Mouse (Mus musculus) spleen, postnatal 10 days (tissue): ENCODE results near the gene Cars.

ENCODE experiments used
- DNase-seq, 2 experiments: peaks; one replicate each; pipeline ENCODE4 v3.0.0; 2021 to 2022; ENCODE audit warnings: low spot score in 2 of 2

The Cars gene

GRCm38 (mm10) chr7:143587586-143587985 is 12.3 kb downstream of the Cars start:
- DNase-seq: no peak

- peak; percentile 54 to 88 for DNase-seq
Observed at GRCm38 (mm10) chr7:143583956-143584355, 15.9 kb downstream of the Cars start.

DNA sequence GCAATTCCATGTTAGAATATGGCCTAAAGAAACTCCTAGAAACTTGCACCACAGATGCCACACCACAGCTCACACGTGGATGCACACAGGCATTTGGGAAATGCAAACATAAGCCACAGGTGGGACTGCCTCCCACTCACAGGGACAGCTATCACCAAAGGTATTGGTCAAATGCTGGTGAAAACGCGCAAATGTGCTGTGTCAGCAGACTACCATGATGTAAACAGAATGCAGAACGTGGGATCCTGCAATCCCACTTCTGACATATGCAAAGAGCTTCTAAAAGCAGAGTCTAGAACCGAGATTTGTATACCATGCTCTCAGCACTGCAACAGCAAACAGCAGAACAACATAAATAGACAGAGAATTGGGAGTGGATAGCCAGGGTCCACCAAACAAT is 16.9 kb downstream of the Cars start:
- DNase-seq: no peak

DNA sequence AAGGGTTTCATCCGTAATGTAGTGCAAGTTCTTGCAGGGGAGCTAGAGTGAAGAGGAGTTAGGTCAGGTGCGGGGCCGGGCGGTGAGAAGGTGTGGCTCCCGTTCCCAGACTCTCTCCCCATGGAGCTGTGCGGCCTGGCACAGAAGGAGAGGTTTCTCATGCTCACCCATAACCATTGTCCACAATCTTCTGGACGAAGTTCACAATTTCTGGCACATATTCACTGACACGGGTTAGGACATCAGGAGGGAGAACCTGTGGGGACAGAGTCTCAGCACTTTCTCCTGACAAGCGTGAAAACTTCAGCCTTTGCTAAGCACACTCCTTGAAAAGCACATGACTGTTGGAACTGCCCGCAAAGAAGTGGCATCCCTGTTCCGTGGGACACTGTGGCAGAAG is 24.1 kb downstream of the Cars start:
- DNase-seq: no peak

- DNase-seq: peak; percentile 35 to 39
Observed at GRCm38 (mm10) chr7:143565648-143566039, 34.2 kb downstream of the Cars start.

DNA sequence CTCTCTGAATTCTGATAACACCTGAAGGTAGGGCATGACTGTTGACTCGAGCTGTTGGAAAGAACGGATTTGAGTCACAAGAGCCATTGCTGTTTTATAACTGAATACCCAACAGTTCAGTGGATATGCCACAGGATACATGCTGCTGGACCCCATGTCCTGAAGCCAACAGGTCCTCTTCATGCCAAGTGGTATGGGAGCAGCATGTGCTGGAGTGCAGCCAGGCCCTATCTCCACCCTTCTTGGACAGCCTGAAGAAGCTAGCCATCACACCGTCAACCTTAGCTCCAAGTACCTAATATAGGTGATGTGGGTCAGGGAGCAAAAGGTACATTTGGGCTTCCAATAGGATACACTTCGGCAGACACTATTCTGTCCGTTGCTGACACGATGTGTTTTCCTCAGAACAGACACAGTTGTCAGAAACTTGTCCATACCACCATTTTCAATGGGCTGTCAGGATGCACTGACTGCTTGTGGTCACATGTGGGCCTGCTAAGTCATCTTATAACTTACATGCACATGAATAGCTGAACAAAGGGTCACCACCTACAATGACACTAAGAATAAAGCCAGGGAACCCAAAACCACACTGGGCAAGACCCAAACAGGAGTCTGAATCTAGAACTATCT is 34.8 kb downstream of the Cars start:
- DNase-seq: peak in 1 of 2 experiments; percentile 39

- no peak for DNase-seq
Observed at GRCm38 (mm10) chr7:143563787-143564186, 36.1 kb downstream of the Cars start.

DNA sequence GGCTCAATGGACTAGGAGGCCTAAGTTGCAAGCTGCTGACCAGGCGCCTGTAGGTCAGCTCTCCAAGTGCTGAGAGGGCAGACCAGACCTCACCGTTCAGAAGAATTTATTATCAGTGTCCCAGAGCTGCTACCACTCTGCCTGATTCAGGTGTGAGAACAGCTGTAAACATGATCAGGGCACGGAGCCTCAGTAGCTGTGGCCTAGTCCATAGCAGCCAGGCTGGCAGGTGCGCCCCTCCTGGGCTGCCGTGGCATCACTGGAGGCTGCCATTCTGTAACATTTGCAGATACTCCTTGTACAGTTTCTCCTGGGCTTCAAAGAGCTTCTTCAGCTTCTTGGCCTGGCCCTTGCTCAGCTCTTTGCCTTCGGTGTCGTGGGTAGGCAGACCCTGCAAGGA is 42.3 kb downstream of the Cars start:
- DNase-seq: peak in 1 of 2 experiments; percentile 62

DNA sequence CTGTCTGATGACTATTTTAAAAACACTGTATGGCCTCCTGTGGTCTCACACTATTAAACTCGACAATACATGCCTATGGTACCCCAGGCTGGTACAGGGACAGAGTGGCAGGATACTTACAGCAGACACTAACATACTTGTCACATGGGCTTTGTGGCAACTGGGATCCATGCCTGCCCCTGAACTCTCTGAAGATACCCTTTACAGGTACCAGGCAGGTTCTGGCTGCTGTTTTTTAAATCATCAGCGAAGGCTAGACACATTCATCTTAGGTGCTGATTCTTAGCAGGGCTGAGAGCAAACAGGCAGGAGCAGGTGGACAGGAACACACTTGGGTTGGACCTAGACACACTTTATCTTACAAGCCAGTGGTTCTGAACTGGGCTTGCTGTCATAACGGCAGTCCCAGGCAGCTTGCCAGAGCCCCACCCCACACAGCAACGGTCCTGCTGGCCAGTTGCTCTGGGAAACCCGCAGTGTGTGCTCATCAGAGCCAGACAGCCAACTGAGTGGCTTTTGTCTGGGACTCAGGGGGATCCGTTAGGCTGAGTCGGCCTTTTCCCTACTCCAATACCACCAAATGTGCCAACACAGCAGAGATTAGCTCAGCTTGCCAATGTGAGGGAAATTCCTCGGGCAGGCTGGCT is 42.8 kb downstream of the Cars start:
- DNase-seq: peak; percentile 74 to 87

- DNase-seq: peak in 1 of 2 experiments; percentile 27
Observed at GRCm38 (mm10) chr7:143549588-143550220, 50.2 kb downstream of the Cars start.

- DNase-seq: peak; percentile 95 to 99
Observed at GRCm38 (mm10) chr7:143548976-143549457, 50.9 kb downstream of the Cars start, which contains the start of gene Nap1l4. Gene Nap1l4 (minus strand): TSS chr7:143549106.

- peak in 1 of 2 experiments; percentile 76 for DNase-seq
Observed at GRCm38 (mm10) chr7:143548231-143548961, 51.5 kb downstream of the Cars start.

- DNase-seq: no peak
Observed at GRCm38 (mm10) chr7:143546554-143546953, 53.3 kb downstream of the Cars start.

GRCm38 (mm10) chr7:143544368-143544767 is 55.5 kb downstream of the Cars start:
- peak; percentile 48 to 73 for DNase-seq

- DNase-seq: no peak
Observed at GRCm38 (mm10) chr7:143538671-143539070, 61.2 kb downstream of the Cars start.

DNA sequence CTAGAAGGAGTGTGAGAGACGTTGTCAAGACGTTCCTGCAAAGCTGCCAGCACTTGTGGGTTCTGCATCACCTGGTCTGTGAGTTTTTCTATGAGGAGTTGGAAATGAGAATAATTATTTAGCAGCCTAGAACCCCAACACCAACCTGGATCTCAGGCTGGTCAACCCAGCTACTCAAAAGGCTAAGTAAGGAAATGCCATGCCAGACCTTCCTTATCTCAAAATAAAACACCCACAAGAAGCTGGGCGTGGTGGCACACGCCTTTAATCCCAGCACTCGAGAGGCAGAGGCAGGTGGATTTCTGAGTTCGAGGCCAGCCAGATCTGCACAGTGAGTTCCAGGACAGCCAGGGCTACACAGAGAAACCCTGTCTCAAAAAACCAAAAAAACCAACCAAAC is 61.7 kb downstream of the Cars start:
- peak in 1 of 2 experiments; percentile 32 for DNase-seq

- DNase-seq: no peak
Observed at GRCm38 (mm10) chr7:143536251-143536650, 63.6 kb downstream of the Cars start.

DNA sequence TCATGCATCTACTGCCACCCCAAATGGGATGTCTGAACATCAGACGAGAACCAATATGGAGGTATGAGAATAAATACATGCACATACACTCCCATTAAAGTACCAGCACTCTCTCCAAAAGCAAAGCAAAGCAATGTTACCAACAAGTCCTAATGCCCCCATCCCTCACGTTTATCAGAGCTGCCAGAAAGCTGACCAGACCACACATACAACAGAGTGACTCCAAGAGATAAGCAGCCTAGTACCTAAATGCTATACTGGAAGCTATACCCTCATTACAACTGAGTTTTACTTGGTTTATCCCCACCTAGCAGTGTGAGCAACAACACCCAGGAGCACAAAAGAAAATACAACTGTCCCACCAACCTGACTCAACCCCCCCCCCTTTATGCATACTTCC is 66.6 kb downstream of the Cars start:
- DNase-seq: no peak

GRCm38 (mm10) chr7:143532410-143532809 is 67.5 kb downstream of the Cars start:
- no peak for DNase-seq

DNA sequence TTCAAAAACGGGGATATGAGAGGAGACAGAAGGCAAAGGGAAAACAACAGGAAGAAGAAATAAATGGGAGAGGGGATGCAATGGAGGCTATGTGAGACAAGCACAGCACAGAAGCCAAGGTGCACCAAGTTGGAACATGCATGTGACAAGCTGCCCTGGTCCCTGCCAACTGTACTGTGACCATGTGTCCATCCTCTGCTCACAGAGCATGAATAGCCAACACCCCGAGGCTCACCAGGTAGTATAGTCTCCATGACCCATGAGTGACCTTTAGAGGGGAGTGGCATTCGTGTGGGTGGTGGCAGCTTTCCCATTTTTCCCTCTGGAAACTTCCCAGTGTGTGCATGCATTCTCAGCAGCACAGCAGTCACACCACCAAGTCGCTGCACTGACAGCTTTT is 80.6 kb downstream of the Cars start:
- no peak for DNase-seq

DNA sequence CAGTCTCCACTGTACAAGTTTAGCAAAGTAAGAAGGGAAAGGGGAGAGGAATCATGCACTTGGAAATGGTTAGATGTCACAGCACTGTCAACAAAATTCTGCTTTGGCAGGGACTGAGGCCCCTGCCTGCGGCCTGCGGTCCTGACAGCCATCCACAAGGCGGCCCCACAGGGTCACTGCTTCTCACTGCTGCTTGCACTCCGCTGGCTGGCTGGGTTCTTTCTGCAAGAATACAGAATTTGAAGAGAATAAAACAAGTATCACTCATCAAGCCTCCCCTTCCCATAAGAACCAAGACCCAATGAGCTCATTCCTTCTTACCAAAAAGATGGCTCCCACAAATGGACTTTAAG is 85.5 kb downstream of the Cars start:
- DNase-seq: no peak

DNA sequence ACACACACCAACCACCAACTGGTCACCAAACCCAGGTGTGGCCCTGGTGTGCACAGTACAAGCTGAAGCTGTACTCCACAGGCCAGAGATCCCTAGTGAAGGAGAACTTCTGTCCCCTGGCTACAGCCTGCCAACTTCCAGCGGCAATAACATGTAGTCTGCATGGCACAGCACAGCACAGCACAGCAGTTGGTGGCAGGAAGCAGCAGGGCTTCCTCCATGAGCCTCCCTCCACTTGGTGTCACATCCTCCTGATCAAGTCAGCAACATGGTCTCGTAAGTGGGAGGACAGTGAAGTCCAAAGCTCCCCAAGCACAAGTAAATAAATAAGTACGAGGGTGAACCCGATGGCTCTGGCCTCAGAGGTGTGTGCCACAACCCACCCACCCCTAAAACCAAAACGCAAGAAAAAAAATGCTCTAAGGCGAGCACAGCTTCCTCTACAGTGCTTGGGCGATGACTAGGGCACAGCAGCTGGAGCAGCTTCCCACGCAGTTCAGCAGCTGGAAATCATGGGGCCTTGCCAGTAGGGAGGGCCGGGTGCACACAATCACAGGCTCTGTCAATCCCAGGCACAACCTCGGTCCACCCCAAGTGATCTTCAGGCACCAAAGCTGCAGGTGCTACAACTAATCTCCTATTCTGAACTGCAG is 86.0 kb downstream of the Cars start:
- no peak for DNase-seq
